Mouse (Mus musculus): ENCODE data around the gene Itk.

Gene Itk

GRCm38 (mm10) chr11:46393413-46393812, 4.1 kb upstream of the Itk start:
- no peak for DNase-seq (ENCODE audit: low spot score in 2 of 2)

GRCm38 (mm10) chr11:46392890-46393289, 3.6 kb upstream of the Itk start:
- DNase-seq (ENCODE audit: low spot score in 2 of 2) = no peak

- DNase-seq (ENCODE audit: low spot score in 2 of 2) = no peak
Observed at GRCm38 (mm10) chr11:46390621-46391020, 1.3 kb upstream of the Itk start.

- no peak for DNase-seq (ENCODE audit: low spot score in 2 of 2)
Observed at GRCm38 (mm10) chr11:46388438-46388837, 877 bp downstream of the Itk start.

DNA sequence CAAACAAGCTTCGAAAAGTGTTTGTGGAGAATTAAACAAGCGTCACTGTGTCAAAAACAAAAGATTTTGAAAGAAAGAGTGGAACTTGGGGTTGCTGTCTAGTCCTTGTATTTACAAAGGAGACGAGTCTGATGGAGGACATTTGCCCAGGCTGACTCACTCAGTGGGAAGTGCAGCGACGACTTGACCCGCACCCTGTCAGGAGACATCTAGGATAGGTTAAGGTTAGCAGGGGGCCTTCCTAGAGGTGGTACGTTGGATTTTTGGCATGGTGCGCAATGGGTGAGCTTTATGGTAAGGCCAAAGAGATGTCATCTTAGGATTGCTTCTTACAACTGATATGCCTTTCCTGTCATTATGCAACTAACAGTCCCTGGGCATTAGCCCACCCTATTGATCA, 2.3 kb downstream of the Itk start:
- DNase-seq (ENCODE audit: low spot score in 2 of 2) = no peak

- DNase-seq (ENCODE audit: low spot score in 2 of 2) = no peak
Observed at GRCm38 (mm10) chr11:46386556-46386955, 2.8 kb downstream of the Itk start.

GRCm38 (mm10) chr11:46384925-46385324, 4.4 kb downstream of the Itk start:
- DNase-seq (ENCODE audit: low spot score in 2 of 2) = no peak

DNA sequence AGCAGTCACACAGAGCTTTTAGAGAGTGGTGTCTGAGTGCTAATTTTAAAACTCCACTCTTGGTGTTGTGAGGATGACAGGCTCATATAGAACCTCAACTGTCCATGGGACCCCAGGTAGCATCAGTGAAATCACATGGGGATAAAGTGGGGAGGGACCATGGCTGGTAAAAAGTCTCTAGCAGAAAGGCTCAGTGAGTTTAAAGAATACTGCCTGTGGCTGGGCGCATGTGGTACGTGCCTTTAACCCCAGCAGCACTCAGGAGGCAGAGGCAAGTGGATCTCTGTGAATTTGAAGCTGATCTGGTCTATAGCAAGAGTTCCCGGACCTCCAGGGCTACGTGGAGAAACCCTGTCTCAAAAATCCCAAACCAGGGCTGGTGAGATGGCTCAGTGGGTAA, 6.8 kb downstream of the Itk start:
- no peak for DNase-seq (ENCODE audit: low spot score in 2 of 2)

DNA sequence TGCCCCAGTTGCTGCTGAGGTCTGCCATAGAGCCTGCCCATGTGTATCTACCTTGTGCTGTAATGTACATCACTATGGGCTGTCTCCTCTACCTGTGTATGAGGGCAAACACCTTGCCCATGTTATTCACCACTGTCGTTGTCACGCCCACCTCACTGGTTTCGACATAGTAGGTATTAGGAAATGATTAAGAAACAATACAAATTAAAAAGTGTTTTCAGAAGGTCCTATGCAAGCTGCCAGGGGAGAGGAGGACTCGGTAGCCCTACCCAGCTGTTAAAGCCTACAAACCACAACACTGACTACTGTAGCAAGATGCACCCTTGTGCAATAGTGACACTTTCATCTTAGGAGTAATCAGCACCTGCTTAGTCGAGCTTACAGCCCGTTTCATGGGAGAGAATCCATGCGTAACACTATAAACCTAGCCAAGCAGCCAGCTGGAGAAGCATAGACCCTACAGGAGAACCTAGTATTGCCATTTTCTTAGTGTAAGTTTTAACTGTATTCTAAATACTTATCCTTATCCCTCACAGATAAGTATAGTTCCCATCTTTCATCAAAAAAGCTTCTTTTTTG, 9.1 kb downstream of the Itk start:
- no peak for DNase-seq (ENCODE audit: low spot score in 2 of 2)

GRCm38 (mm10) chr11:46377819-46378782, 11.2 kb downstream of the Itk start:
- DNase-seq (ENCODE audit: low spot score in 2 of 2) = no peak

- DNase-seq (ENCODE audit: low spot score in 2 of 2) = no peak
Observed at GRCm38 (mm10) chr11:46377316-46377715, 12.0 kb downstream of the Itk start.

DNA sequence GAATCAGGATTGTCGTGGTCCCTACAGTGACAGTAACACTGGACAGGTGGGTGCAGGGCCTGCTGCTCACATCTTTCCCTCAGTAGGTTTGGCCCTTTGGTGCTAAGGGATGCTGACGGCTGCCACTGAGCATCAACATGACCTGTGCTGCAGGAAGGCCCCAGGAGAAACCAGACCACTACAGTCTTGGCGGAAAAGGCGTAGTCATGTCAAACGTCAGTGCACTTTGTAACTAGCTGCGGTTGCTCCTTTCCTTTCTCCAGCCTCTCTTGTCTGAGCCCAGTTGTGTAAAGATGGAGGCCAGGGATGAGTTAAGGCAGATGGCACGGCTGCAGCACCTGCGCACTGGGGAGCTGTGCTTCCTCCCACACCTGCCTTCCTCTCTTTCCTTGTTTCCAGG, 14.3 kb downstream of the Itk start:
- no peak for DNase-seq (ENCODE audit: low spot score in 2 of 2)

- DNase-seq (ENCODE audit: low spot score in 2 of 2) = no peak
Observed at GRCm38 (mm10) chr11:46373071-46374030, 16.0 kb downstream of the Itk start.

DNA sequence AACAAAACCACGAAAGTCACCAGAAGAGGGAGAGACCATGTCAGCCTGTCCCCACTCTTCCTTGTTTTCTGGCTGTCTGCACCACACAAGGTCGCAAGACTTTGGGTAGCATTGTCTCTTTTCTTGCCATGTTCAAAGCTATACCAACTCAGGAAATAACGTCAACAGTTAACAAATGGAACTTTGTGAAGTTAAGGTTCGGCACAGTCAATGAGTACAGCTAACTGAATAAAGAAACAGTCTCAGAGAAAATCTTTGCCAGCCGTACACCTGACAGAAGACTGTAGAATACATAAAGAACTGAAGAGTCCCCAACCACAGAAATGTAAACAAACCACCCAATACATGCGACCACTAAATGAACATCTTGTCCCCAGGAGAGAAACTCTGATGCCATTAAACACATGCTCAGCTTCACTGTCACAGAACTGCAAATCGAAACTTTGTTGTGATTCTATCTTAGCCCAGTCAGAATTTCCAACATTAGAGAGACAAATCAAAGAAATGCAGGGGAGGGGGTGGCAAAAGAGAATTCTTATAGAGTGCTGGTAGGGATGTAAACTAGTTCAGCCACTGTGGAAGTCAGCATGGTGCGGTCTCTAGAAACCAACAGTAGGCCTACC, 16.9 kb downstream of the Itk start:
- DNase-seq (ENCODE audit: low spot score in 2 of 2) = no peak

GRCm38 (mm10) chr11:46371250-46371649, 18.1 kb downstream of the Itk start:
- DNase-seq (ENCODE audit: low spot score in 2 of 2) = no peak

DNA sequence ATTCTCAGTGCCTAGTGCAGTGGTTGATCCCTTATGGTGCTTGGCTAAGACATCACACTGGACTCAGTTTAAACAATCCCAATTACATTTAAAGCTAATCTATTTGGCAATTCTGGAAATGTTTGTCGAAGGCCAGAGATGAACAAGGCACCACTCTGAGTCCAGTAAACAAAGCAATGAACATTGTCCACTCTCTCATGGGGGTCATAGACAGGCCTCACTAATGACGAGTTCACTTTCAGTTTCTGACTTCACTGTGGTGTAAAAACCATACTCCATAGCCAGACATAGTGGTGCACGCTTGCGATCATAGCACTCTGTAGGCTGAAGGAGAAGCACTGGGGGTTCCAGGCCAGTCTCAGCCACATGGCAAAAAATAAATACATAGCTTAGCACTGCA, 18.9 kb downstream of the Itk start:
- DNase-seq (ENCODE audit: low spot score in 2 of 2) = no peak

GRCm38 (mm10) chr11:46366357-46366756, 23.0 kb downstream of the Itk start:
- no peak for DNase-seq (ENCODE audit: low spot score in 2 of 2)

DNA sequence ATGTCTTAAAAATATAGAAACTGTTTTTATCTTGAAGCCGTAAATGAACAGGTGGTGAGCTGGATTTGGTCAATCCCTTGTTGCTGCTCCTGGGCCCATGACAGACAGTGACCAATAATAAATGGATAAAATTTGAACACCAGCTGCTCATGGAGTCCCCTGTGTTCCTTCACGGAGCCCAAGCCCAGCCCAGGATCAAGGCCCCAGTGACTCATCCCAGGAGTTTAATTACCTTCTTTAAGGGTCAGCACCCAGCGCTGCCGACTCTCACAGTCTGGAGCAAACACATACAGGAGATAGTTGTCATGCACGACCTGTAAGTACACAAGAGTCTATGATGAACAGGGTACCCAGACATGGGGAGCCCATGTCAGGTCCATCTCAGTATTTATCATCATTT, 23.6 kb downstream of the Itk start:
- no peak for DNase-seq (ENCODE audit: low spot score in 2 of 2)

- DNase-seq (ENCODE audit: low spot score in 2 of 2) = no peak
Observed at GRCm38 (mm10) chr11:46363864-46364263, 25.5 kb downstream of the Itk start.

DNA sequence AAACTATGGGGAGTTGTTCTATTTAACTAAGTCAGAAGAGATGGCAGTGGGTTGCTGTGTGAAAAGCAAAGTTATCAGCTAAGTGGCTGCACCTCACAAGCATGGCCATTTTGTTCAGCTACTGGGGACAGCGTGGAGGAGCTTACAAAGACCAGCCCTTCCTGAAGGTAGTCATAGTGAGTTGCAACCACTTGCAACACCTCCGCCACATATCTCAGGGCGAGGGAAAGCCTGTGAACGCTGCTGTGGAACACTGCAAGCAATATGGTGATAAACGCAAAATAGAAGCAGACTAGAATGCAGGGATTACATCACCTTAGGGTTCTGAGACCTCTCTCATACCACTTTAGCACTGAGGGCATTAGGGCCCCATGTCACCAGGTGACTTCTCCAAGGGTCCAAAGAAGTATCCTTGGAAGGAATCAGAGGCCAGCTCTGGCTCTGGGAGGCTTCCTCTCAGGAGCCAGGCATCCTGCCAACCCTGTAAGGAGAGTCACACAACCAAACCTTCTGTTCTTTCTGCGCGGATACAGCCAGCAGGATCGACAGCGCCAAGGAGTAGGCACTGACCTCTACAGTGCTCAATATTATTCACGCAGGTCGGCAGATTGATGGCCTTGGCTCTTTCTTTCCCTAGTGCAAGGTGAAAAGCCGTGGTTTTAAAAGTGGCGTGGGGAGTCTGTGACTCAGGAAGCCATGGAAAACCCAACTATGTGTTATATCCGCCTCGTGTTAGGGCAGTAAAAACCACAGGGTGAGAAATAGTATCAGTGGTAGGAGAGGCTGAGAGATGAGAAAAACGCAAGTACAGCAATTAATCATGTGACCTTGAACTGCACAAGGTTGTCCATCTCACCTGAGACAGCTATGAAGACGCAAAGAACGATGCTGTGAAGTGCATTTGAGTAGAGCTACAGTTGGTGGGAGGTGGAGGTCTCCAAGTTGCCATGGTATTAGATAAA, 27.0 kb downstream of the Itk start:
- peak; percentile 26 to 33 for DNase-seq (ENCODE audit: low spot score in 2 of 2)

All from right cerebral cortex, postnatal 10 days (tissue).